Mouse (Mus musculus) intestine, postnatal 0 days (tissue): ENCODE data around the gene Dcaf7. TPM values are rescaled to one million over a fixed set of nuclear protein-coding genes. Genes with fewer than 3 reads are reported as not detected.

ENCODE experiments used
- ATAC-seq: fragments of 200-750 bp; cut with Nextera tagmentation; 2 replicates; pipeline ENCODE4 v1.8.0; 2017; ENCODE audit warnings: mild to moderate bottlenecking, moderate TSS enrichment, moderate library complexity
- H3K27ac ChIP-seq: fragments of 300-500 bp; sonication (generic); 2 replicates; pipeline ENCODE4 v1.5.1; 2014; ENCODE audit warnings: mild to moderate bottlenecking, low read depth, low read length, moderate library complexity
- H3K27me3 ChIP-seq: fragments of 300-500 bp; sonication (generic); replicated peaks from 2 replicates; pipeline ENCODE4 v1.6.1; 2014; ENCODE audit warnings: low read length, mixed read lengths; ENCODE audit not compliant: control insufficient read depth, insufficient read depth
- H3K36me3 ChIP-seq: fragments of 300-500 bp; sonication (generic); 2 replicates; pipeline ENCODE4 v1.6.1; 2014; ENCODE audit warnings: mild to moderate bottlenecking, moderate library complexity; ENCODE audit not compliant: control insufficient read depth, insufficient read depth
- H3K4me1 ChIP-seq: fragments of 300-500 bp; sonication (generic); replicated peaks from 2 replicates; pipeline ENCODE4 v1.6.1; 2014; ENCODE audit warnings: antibody characterized with exemption, low read length, mixed read lengths; ENCODE audit not compliant: control insufficient read depth, insufficient read depth
- H3K4me2 ChIP-seq: fragments of 300-500 bp; sonication (generic); replicated peaks from 2 replicates; pipeline ENCODE4 v1.6.1; 2014; ENCODE audit warnings: low read depth, mild to moderate bottlenecking, moderate library complexity
- H3K4me3 ChIP-seq: fragments of 300-500 bp; sonication (generic); 2 replicates; pipeline ENCODE4 v1.5.1; 2014; ENCODE audit warnings: low read depth, low read length
- H3K9ac ChIP-seq: fragments of 300-500 bp; sonication (generic); 2 replicates; pipeline ENCODE4 v1.6.1; 2014; ENCODE audit warnings: mild to moderate bottlenecking, low read depth, low read length
- H3K9me3 ChIP-seq: fragments of 300-500 bp; sonication (generic); 2 replicates; pipeline ENCODE4 v1.6.1; 2016; ENCODE audit warnings: mixed run types; ENCODE audit not compliant: control insufficient read depth
- CTCF ChIP-seq: sonication (generic); IDR thresholded peaks from 2 replicates; pipeline ENCODE4 v1.5.1; 2016; ENCODE audit warnings: low read depth, mild to moderate bottlenecking, control low read depth, antibody characterized with exemption, moderate library complexity
- WGBS: fragments of 180-500 bp; shearing (Covaris S2); extraction: QIAGEN DNeasy Blood & Tissue Kit; methylation state at CpG from one replicate; pipeline ENCODE4 v1.1.7; 2014; 5-methylcytosine and 5-hydroxymethylcytosine counted together
- polyA plus RNA-seq: library from polyadenylated mRNA; unstranded; fragments of >200 nt; fragmentation: Nextera tagmentation; extraction: Ambion mirVana; gene quantifications from 2 replicates; pipeline ENCODE4 v1.2.1, GENCODE M21; 2015

Gene Dcaf7
- polyA plus RNA-seq, result 30.8 and 31.3 TPM in 2 replicates

DNA sequence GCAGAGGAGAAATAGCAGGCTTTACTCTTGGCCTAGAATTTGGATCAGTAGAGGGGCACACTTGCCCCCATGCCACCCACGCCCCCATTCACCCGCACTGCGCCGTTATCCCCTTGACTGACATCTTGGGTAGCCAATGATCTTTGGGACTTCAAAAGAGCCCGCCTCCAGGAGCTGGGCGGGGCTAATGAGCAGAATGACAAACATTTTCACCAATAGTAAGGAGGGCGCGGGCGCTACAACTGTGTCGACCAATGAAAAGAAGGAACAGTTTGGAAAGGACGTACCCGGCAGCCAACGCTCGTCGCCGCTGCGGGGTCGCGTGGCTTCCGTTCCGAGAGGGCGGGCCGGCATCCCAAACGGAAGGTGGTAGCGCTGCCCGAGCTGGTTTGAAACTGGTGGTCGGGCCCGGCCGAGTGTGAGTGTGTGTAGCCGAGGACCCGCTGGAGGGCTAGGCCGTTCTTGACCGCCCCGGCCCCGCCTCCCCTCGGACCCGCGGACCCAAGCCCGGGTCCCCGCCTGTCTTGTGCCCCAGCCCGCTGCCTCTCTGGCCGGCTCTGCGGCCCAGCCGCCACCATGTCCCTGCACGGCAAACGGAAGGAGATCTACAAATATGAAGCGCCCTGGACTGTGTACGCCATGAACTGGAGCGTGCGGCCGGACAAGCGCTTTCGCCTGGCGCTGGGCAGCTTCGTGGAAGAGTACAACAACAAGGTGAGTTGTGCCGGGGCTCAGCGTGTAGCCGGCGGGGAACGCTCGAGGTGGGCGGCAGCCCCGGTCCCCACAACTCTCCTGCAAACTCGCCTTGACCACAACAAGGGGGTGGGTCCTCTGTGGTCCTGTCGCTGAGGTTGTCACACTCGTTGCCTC is at the start of gene Dcaf7:
Gene Dcaf7, plus strand, starts transcription at position 325 of the 870 bp plus-strand sequence.
- ATAC-seq, result peak; percentile 99
- Histone ChIP-seq H3K4me1 (0 out of 2 replicates have a peak, but pooled peaks cover 3% of the 10 kb centered on the region), H3K27ac (peak within 1 kb of the TSS; percentile 90), H3K4me2 (peak within 1 kb of the TSS; percentile 75), H3K36me3 (no peaks in the 10 kb centered on the region), H3K9me3 (no peaks in the 10 kb centered on the region), H3K9ac (peak within 1 kb of the TSS; percentile 91), H3K4me3 (peak within 1 kb of the TSS; percentile 97), H3K27me3 (no peaks in the 10 kb centered on the region)
- under 1% methylated on average over 66 of the region's 66 CpGs for WGBS
- TF ChIP-seq CTCF, result no peak

DNA sequence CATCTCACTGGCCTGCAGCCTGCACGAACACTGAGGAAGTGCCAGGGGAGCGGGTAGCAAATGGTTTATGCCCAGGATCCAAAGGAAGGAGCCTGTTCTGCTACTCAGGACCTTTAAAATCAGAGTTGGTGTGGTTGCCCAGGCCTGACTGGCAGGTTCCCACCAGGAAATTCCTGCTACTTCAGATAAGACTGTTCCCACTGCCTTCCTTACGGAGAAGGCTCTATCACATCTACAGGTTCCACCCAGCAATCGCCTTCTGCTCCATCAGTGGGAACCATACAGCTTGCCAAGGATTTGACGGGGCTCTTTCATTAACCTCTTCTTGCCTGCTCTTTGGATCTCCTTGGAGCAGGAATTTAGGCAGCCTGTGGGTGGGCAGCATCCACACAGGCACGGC is 49.2 kb upstream of the Dcaf7 start:
- no peak overlapping the region for H3K27ac ChIP-seq
- no peaks in the 10 kb centered on the region for H3K4me1 ChIP-seq
- H3K9ac ChIP-seq, result no peak overlapping the region
- no peaks in the 10 kb centered on the region for H3K9me3 ChIP-seq
- ATAC-seq, result no peak
- no peak overlapping the region for H3K4me2 ChIP-seq
- H3K27me3 ChIP-seq, result no peaks in the 10 kb centered on the region
- no peak overlapping the region for H3K4me3 ChIP-seq
- TF ChIP-seq CTCF, result no peak
- WGBS, result 54% methylated on average over 6 of the region's 6 CpGs
- no peaks in the 10 kb centered on the region; the same call in 1 of the 2 replicates for H3K36me3 ChIP-seq

DNA sequence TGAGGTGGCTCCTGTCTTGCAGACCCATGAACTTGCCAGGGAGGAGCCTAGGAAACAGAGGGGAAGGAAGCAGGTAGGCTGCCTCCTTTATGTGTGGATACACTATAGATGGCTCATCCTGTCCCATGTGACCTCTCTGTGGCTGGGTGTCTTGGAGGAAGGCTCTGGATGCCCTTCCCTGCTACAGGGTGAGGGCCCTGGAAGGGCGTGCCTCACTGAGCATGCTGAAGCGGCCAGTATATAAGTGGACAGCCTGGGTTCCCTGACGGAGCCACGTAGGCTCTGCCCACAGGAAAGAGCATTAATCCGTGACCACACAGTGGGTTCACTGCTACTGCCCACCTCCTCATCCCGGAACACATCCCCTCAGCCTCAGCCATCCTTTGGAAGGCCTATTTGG is 47.2 kb upstream of the Dcaf7 start:
- Histone ChIP-seq H3K9ac (no peak overlapping the region), H3K36me3 (no peaks in the 10 kb centered on the region; the same call in 1 of the 2 replicates), H3K27me3 (no peaks in the 10 kb centered on the region), H3K4me2 (no peak overlapping the region), H3K9me3 (no peaks in the 10 kb centered on the region), H3K4me1 (no peaks in the 10 kb centered on the region), H3K27ac (no peak overlapping the region), H3K4me3 (no peak overlapping the region)
- TF ChIP-seq CTCF, result no peak
- 73% methylated on average over 6 of the region's 6 CpGs for WGBS
- 0 out of 2 replicates have a peak, but pooled peaks have one; percentile 29 for ATAC-seq

DNA sequence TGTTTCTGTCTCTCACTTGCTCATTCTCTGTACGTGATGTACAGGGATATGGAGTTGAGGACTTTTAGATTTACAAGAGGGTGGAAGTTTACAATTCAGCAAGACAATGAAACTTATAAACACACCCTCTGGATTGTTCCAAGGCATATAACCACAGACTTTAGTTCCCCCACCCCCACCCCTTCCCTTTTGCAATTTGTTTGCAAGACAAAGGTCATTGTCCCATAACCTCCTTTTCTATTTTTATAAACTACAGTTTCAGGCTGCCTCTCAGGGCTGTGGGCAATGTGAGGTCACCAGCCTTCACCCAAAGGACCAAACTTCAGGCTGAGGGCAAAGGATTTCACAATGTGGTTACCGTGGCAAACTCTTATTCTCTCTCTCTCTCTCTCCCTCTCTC is 46.4 kb upstream of the Dcaf7 start:
- Histone ChIP-seq H3K36me3 (no peaks in the 10 kb centered on the region; the same call in 1 of the 2 replicates), H3K4me3 (no peak overlapping the region), H3K9ac (no peak overlapping the region), H3K27me3 (no peaks in the 10 kb centered on the region), H3K4me1 (no peaks in the 10 kb centered on the region), H3K4me2 (no peak overlapping the region), H3K9me3 (no peaks in the 10 kb centered on the region), H3K27ac (no peak overlapping the region)
- TF ChIP-seq CTCF, result no peak
- 35% methylated on average over 2 of the region's 2 CpGs for WGBS
- no peak for ATAC-seq

DNA sequence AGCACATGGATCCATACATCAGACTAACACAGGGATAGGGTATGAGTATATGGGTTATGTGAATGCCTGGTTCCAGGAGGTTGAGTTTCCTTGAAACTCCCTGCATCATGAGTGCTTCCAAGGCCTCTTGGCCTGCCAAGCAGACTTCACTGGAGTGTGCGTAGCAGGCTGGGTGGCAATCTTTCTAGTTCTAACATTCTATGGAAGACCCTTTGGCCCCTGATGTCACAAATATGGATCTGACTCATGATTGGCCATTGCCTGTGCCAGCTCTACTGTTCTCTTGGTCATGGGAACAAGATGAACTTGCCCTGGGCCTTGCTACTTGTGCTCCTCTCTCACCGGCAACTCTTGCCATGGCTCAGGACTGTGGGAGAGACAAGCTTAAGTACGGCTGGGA is 42.3 kb upstream of the Dcaf7 start, which contains the start of gene Ace3:
Gene Ace3, plus strand, starts transcription at position 301 of the 400 bp plus-strand sequence.
- H3K36me3 ChIP-seq, result no peaks in the 10 kb centered on the region

DNA sequence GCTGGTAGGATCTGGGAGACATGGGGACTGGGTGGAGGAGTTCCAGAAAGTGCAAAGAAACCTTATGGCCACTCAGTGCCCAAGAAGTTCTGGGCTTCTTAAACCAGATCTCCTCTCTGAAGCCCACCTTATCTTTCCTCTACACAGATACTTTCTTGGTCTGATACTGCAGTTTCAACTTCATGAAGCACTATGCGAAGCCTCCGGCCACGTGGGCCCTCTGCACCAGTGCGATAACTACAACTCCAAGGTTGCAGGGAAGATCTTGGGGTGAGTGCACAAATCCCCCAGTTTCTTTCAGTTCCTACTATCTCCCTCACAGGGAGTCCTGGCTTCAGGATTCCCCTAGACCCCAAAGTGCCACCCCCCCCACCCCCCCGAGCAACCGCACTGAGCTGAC is 36.6 kb upstream of the Dcaf7 start:
- 0 out of 2 replicates have a peak, but pooled peaks cover 5% of the 10 kb centered on the region for H3K4me1 ChIP-seq
- H3K27me3 ChIP-seq, result no peaks in the 10 kb centered on the region
- no peak overlapping the region for H3K9ac ChIP-seq
- H3K4me3 ChIP-seq, result no peak overlapping the region
- H3K4me2 ChIP-seq, result no peak overlapping the region
- no peak overlapping the region for H3K27ac ChIP-seq
- WGBS, result 96% methylated on average over 6 of the region's 6 CpGs
- no peaks in the 10 kb centered on the region for H3K36me3 ChIP-seq
- no peak for TF ChIP-seq CTCF
- no peak for ATAC-seq
- H3K9me3 ChIP-seq, result no peaks in the 10 kb centered on the region

More for the DNA sequence above, 42.3 kb upstream of the Dcaf7 start, which contains the start of gene Ace3:
- ATAC-seq, result no peak
- H3K4me3 ChIP-seq, result no peak within 1 kb of the TSS
- no peak for TF ChIP-seq CTCF
- H3K9me3 ChIP-seq, result no peaks in the 10 kb centered on the region
- no peaks in the 10 kb centered on the region for H3K27me3 ChIP-seq
- no peak within 1 kb of the TSS for H3K9ac ChIP-seq
- no peak within 1 kb of the TSS for H3K4me2 ChIP-seq
- WGBS, result 94% methylated on average over 3 of the region's 3 CpGs
- no peak within 1 kb of the TSS for H3K27ac ChIP-seq
- H3K4me1 ChIP-seq, result no peaks in the 10 kb centered on the region
